Mouse (Mus musculus) urinary bladder, postnatal 4 days (tissue): ENCODE data around the gene Cdca7l.

Source experiments
- DNase-seq, 2 experiments: peaks; one replicate each; pipeline ENCODE4 v3.0.0; 2021 to 2022; ENCODE audit warnings: low spot score in 2 of 2

Gene Cdca7l

DNA sequence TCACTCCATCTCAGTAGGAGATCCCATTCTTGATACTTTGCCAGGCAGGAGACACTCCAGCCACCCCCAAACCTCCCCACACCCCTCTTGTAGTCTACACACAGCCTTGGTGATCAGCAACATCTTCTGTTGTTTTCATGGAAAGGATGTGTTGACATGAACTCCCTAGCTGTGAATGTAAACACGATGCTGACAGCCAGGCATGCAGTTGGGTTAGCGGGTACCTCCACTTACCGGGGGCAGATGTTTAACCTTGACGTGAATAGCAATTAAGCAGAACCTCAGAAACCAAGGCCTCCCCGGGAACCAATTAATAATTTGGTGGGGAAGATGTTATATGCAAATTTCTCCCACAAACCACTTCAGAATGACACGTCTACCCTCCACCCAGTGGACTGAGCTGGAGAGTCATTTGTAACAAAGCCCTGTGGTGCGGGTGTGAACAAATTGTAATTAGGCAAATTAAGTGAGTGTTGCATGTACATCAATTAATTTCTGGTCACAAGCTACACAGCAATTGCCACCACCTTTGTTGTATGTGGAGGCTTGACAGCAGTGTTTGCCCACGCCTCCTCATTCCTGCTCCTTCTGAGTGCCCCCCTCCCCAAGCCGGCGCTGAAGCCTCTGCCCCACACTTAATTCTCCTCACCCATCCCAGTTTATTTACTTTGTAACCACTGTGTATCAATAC lies 5.4 kb downstream of the Cdca7l start:
- DNase-seq: no peak

DNA sequence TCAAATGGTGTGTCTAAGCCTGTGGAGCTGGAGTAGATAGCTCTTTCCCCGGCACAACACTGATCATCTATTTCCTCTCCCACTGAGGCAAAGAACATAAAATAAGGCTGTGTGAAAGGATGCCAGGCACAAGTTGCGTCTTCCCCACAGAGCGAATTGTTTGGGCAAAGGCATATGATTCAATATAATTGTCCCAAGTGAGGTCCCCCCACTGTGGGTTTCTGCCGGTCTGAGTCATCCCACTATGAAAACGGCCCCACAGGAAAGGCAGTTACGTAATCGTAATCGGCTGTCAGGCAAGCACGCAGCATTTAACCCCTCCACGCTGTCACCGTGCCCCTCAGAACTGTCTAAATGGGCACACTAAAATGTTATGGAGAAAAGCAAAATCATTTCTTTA lies 6.0 kb downstream of the Cdca7l start:
- DNase-seq: no peak

DNA sequence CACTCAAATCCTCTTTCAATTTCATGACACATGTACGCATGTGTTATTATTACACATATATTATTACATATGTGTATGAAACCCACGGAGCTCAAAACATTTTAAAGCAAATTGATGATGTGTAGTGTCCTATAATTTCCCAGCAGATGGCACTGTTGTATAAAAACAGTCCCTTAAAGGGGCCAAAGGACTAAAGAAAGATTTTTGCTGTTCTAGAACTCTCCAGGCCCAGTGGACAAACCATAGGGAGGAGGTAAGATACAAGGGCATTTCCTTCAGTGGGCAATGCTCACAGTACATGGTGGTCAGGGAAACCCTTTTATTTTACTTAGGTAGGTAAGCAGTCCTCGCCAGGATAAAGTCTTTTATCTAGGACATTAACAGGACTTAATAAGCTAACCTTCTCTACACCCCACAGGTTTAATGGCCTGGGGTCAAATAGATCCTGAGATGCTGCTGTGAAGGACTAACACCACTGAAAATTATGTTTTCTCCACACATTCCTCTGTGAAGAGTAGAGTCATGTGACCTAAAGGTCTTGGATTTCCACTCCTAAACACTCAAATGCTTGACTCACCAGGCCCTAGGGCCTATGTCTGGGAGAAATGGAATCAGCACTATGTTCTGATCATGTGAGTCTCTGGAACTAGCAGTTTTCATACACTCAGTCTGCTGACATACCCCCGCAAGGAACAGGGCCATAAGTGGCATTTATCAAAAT lies 16.2 kb downstream of the Cdca7l start:
- DNase-seq: no peak

DNA sequence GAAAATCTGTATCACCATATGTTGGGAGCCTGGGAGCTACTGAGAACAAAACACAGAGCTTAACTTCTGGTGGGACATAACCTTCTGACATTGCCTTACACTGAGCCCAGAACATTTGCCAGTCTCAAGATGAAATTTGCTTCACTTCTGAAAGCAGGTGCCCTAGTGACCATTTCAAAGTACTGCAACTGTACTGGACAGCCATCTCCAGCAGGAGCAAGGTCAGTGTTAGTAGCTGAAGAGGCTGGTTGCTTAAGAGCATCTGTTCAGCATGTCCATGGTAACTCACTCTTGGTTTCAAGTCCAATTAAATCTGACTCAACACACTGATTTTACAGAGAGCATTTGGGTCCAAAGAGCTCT lies 16.8 kb downstream of the Cdca7l start:
- no peak for DNase-seq

DNA sequence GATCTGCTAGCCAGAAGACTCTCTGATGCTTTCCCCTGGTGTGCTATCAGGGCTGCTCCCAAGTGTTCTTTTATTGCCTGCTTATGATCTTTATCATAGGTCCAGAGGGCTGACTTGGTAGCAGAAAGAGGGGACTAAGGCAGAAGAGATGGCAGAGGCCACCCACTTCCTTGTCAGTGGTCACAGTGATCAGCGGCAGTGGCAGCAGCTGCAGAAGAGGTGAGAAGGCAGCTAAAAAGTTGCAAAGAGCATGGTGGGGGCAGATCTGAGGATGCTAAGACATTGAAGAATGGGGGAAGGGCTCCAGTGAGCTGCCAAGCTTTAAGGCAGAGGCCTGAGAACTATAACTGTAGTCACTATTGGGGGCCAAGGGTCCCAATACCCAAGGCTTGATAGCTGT lies 17.3 kb downstream of the Cdca7l start:
- DNase-seq: no peak

DNA sequence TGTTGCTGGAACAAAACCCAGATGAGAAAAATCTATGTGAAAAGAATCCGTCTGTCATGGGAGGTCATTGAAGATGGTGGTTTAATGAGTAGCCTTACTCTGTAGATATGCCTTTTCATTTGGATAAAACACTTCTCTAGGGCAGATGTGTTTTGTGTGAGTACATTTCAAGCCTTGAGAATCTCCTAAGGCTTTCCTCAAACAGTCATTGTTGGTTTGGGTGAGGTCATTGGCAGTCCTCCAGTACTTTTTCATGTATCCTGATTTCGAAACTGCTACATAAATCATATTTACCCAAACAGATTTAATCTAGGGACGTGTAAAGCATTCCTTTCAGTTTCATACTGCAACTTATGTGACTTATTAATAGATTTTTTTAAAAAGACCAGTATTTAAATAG lies 24.3 kb downstream of the Cdca7l start:
- DNase-seq: no peak

DNA sequence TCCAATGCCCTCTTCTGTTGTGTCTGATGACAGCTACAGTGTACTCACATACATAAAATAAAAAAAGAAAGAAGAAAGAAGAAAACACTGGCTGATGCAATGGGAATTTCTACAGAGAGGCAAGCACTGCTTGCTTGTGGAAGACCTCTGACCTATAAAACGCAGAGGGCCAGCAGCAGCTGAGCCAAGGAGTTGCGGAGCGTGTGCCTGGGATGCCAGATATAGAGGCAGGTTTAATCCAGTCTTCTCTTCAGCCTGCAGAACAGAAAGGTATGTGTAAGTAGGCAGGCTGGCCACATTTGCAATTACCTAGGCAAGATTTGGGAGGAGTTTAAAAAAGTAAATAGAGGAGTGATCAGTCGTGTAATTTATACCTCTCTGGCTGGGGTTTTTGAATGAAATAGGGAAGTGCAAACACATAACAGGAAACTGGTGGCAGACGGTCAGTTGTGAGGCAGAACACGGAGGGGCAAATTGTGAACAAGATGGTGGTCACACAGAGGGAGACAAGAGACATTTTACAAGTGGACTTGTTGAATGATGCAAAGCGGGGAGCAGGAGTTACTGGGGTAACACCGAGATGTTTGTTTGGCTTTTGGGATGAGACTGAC lies 27.4 kb downstream of the Cdca7l start:
- DNase-seq: no peak

DNA sequence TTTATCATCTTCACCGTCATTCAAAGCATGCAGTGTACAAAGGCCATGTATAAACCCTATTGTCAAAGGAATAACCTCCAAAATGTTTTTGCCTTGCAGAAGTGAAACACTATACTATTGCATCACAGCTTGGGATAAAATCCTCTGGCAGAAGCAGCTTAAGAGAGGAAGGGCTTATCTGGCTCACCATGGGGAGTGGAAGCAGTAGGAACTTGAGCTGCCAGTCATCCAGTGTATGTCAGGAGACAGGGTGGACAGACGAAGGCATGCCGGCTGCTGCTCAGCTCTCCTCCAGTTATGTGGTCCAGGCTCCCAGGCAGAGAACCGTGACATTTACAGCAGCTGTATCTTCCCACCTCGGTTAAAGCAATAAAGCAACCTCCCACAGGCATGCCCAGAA lies 28.1 kb downstream of the Cdca7l start:
- no peak for DNase-seq

DNA sequence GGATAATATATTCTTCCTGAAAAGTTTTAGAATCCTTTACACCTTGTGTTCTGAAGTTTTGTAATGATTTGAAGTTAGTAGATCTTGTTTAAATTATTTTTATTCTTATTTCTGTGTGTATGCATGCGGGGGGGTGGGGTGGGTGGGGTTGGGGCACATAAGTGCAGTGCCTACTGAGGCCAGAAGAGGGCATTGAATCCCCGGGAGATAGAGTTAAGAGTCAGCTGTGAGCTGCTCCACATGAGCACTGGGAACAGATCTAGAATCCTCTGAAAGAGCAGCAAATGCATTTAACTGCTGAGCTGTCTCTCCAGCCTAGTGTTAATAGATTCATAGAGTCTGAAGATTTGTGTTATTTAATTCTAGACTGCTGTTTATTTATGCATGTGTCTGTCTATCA lies 30.6 kb downstream of the Cdca7l start:
- DNase-seq: no peak

DNA sequence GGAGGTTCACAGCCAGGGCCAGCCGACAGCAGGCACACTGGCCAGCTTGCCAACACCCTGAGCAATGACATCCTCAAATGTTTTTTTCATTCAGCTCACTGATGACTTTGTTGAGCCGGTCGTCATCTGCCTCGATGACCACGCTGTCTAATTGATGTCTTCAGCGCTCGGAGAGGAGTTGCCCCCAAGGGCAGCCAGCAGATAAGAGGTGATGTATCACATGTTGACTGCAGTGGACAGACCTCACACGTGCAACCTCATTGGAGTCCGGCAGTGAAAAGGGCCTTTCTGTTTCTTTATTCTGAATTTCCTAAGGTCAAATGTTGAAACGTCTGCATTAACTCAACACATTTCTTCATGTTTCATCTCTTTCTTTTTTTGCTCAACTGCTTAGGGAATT lies 31.3 kb downstream of the Cdca7l start:
- DNase-seq: no peak

DNA sequence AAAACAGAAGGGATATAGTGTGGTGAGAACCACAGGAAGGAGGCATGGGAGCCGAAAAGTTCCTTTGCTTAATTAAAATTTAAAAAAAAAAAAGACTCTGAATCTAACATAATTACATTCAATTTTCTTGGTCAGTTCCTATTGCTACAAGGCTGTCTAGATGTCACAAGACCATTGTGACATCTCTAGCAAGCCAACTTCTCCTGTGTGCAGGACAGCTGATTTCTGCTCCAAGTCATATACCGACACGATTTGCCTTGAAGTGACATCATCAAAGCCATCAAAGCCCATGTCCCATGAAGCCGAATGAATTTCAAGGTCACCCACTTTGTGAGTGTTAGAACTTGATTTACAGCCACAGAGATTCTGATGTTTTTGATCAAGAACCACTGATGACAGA lies 33.3 kb downstream of the Cdca7l start:
- no peak for DNase-seq

DNA sequence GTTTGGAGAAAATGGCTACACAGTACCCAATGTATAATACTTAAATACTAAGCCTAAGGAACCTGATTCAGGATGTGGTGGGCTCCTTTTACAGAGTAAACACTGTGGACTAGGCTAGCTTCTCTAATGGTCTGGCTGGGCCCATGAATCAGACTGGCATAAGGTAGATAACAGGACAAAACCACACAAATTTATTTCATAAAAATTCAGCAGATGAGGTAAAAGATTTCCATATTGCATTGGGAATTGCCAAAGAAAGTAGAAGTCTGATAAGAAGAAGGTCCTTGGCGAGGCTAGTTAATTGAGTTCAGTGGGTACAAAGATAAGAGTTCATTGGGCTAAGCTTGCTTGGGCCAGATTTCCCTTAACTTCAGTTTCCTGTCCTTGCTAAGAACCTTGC lies 36.6 kb downstream of the Cdca7l start:
- no peak for DNase-seq

DNA sequence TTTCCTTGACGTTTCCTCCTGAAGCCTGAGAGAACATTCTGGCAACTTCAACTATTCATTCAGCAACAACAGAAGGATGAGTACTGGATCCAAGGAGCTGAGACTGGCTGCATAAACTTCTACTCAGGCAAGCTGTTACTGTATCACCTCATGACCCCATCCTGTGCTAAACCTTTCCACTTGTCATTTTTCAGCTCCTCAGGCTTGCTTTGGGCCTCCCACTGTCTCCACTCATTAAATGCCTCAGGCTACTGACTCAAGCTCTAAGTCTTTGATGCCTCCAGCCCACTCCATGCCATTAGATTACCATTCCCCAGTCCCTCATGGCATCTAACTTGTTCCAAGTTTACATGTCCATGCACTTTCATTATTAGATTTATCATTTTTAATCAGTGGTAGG lies 38.6 kb downstream of the Cdca7l start:
- no peak for DNase-seq

DNA sequence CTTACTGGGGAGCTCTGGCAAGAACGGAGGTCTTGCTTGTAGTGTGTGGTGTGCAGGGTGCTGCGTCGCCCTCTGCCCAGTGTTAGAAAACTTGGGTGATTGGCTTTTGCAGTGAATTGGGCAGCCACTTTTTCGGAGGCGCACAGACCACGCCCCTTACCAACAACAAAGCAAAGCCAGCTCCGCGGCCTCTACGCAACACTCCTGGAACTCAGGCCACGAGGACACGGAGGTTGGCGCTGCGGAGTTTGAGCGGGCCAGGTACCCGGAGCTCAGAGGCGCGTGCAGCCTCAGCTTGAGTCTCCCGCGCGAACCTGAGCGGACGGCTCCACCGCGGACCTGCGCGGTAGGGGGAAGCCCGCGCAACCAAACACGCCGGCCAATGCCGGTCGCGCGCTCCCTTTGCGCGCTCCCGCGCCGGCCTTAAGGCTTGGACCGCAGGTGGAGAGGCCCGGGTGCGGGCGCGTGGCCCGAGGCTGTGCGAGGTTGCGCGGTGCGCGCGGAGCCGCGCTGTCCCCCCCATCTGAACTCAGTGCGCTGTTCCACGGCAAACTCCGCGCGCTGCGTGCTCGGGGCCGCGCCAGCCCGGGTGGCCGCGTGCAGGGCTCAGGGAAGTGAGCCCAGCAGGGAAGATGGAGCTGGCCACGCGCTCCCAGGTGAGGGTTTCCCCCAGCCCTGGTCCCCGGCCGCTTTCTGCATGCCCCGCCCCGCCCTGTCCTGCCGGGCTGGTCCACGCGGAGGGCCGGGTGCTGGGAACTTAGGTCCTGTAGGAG lies 39.4 kb downstream of the Cdca7l start:
- peak; percentile 60 to 64 for DNase-seq

DNA sequence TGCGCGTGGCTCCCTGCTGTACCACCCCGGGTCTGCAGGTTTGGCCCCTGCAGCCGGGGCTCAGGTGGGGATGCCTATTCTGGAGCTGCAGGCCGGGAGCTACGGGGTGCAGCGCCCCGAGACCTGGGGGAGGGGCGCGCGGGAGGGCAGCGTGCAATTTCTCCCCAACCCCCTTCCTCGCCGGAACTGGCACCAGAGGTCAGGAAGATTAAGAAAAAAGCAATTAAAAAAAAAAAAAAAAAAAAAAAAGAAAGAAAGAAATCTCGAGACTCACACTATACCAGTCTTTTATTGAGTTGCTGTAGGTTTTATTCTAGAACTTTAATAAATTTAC lies 40.0 kb downstream of the Cdca7l start:
- no peak for DNase-seq

DNA sequence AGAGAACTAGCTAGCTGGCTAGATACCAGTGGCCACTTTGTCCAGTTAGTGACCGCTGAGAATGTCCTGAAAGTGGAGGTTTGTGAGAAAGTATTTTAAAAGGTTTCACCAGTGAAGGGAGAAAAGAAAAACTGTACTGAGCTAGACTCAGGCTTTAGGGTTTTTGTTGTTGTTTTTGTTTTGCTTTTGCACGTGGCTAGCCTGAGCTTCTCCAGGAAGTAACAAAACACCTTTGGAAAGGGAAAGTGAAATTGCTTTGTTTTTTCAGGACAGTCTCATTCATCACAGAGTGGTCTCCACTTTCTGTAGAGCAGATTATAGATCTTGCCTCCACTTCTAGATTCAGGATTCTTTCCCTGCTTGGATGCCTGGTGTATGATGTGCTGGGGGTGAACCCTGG lies 40.8 kb downstream of the Cdca7l start:
- DNase-seq: no peak

DNA sequence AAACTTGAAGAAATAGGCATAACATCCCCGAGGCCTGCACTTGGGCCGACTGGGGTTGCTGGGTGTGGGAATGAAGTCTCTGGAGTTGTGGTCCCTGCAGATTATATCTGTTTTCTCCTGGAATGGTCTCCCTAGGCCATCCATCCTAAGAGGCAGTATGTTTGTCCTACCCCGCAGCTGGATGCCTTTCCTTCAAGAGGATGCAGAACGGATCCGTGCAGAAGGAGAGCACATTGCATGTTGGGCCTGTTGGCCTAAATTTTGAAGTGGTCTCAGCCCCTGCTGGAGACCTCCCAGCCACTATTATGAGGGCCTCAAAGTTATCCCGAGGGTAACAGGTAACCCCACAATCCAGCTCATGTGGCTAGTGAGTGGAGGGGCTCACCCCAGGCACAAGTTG lies 44.5 kb downstream of the Cdca7l start:
- no peak for DNase-seq

DNA sequence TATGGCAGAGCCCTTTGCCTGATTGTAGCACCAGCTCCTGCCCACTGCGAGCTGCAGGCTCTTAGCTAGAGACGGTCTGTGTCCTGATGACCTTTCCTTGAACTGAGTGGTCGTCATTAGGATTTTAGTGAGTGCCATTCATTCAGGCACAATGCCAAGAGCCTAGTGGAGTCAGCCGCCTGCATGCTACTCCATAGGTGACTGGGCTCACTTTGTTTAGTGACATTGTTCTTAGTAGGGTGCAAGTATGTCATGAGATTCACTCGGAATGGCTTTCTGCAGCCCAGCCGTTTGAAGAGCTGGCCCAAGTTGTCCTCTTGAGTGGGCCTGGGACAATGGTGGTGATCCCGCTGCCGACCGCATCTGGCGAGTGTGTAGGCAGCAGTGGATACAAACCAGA lies 46.4 kb downstream of the Cdca7l start:
- DNase-seq: no peak

DNA sequence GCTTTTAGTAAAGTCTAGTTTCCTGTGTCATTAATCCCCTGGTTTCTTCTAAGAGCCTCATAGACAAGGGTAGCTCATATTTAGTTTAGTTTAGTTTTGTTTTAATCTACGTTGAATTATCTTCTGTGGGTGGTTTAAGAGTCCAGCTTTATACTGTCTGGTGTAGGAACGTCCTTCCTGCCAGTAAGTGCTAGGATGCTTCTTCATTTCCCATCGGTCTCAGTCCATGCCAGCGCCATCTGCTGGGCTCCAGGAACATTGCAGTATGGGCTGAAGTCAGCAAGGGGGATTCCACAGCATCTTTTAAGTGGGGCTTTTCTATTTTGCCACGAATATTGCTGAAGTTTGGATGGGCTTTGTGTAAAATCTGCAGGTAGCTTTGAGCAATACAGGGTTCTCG lies 49.2 kb downstream of the Cdca7l start:
- peak in 1 of 2 experiments; percentile 21 for DNase-seq

DNA sequence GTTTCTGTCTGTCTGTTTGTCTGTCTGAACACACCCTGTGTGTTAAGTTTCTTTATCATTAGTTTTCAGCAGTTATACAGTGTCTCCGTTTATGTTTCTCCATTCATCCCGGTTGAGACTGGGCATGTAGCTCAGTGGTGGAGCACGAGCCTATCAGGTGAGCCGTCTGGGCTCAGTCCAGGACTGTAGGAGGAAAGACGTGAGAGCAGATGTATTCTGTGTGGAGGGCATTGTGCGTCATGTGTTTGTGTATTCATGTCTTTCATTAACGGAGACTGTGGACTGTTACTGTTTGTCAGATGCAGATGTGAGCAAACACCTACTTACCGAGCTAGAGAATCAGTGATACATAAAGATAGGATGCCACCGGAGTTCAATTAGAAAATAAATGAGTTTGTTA lies 52.9 kb downstream of the Cdca7l start:
- no peak for DNase-seq

DNA sequence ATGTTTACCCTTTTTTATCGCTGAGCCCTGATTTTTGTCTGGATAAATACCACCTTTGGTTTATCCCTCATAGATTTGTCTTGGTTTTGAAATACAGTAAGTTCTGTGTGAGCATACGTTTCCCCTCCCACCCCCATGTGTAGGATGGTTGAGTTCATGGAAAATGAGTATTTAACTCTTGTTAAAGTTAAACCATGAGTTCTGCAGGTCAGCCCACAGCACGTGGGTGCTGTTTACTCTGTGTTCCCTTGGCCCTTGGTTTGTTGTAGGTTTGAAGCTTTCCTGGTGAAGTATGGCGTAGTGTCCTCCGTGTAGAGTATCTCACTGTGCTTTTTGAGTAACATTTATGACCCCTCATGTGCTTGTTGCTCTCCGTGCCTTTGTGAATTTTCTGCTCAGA lies 53.8 kb downstream of the Cdca7l start:
- DNase-seq: no peak

DNA sequence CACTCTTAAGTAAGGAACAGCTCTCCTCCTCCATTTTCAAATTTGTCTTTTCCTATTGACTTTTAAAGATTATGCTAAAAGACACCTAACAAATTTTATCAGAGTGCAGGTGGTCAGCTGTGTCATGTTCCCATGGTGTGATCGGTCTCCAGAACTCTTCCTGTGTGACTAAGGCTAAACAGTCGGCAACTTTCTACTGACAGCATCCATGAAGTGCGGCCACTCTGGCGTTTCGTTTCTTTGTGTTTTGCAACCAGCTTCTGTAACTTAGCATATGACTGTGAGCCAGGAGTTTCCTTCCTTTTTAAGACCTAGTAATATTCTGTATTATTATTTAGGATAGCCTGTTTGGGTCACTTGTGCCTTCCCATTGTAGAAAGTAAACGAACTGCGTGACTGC lies 56.8 kb downstream of the Cdca7l start:
- no peak for DNase-seq

DNA sequence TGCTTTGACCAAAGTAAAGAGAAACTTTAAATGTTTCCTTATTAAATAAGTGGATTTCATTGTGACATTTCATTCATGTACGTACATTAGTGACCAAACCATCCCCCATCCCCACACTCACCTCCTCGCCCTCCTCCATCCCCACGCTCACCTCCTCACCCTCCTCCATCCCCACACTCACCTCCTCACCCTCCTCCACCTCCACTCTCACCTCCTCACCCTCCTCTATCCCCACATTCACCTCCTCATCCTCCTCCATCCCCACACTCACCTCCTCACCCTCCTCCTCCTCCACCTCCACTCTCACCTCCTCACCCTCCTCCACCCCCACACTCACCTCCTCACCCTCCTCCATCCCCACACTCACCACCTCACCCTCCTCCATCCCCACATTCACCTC lies 57.2 kb downstream of the Cdca7l start:
- no peak for DNase-seq
